8 mouse cellular contexts compared by ENCODE assay signal in the genomic region with DNA sequence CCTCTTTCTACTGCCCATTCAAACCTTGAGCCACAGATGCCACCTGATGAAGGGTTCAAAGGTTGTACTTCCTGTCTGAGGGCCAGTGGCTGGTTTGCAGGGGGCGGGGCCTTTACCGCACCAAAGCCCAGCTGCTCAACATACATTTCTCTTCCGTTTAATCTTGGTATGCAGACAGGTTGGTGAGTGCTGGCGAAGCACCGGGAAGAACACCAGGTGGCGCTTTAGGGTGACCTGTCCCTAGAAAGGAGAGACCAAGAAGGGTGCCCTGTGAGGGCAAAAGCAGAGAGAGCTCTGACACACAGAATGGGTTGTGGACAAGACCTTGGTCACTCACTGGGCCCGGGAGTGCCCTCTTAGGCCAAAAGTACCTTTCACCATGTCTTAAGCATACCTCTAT. TPM values are rescaled to one million over a fixed set of nuclear protein-coding genes. Genes with fewer than 3 reads are reported as not detected.
DNase-seq lines count a peak whose midpoint lies in the region; ATAC-seq and TF ChIP-seq lines count a peak whose summit lies in the region.
"Had no signal": no experiment of that assay in that cellular context is flagged by ENCODE, and none has a peak within 500 bp of the region (broad histone marks: within the 10 kb centered on the region; RNA-seq: fewer than 3 reads in every experiment).

No protein-coding gene starts in this region.

- no peak overlapping the region for H3K27ac ChIP-seq in neural tube, embryonic 15.5 days (replicated peaks)
- H3K27ac ChIP-seq in intestine, postnatal 0 days (ENCODE audit: low read depth, low read length): no peak overlapping the region

- peaks cover 14% of the 10 kb centered on the region; the same call in 1 of the 2 replicates for H3K4me1 ChIP-seq in neural tube, embryonic 15.5 days
- no peaks in the 10 kb centered on the region for H3K4me1 ChIP-seq in intestine, postnatal 0 days (replicated peaks; ENCODE audit: control insufficient read depth, insufficient read depth, low read length)

- no peak overlapping the region for H3K4me2 ChIP-seq in neural tube, embryonic 15.5 days
- no peak overlapping the region for H3K4me2 ChIP-seq in intestine, postnatal 0 days (replicated peaks; ENCODE audit: low read depth)

- H3K36me3 ChIP-seq in neural tube, embryonic 15.5 days: no peaks in the 10 kb centered on the region
- no peaks in the 10 kb centered on the region for H3K36me3 ChIP-seq in intestine, postnatal 0 days (ENCODE audit: control insufficient read depth, insufficient read depth)

- peak; percentile 80 for TF ChIP-seq CTCF in intestine, postnatal 0 days (IDR thresholded peaks at IDR 0.05; ENCODE audit: low read depth)

- no peak for ATAC-seq in neural tube, embryonic 15.5 days (ENCODE audit: low FRiP score)
- 0 out of 2 replicates have a peak, but pooled peaks have one; percentile 49 for ATAC-seq in intestine, postnatal 0 days

- no peak overlapping the region for H3K9ac ChIP-seq in neural tube, embryonic 15.5 days (replicated peaks)
- no peak overlapping the region for H3K9ac ChIP-seq in intestine, postnatal 0 days (ENCODE audit: low read depth, low read length)

- H3K27me3 ChIP-seq in neural tube, embryonic 15.5 days (replicated peaks): no peaks in the 10 kb centered on the region
- no peaks in the 10 kb centered on the region for H3K27me3 ChIP-seq in intestine, postnatal 0 days (replicated peaks; ENCODE audit: control insufficient read depth, insufficient read depth, low read length)

- WGBS in neural tube, embryonic 15.5 days: 13% methylated on average over 7 of the region's 7 CpGs
- WGBS in intestine, postnatal 0 days: 5% methylated on average over 7 of the region's 7 CpGs

- H3K9me3 ChIP-seq in neural tube, embryonic 15.5 days (replicated peaks): no peaks in the 10 kb centered on the region
- H3K9me3 ChIP-seq in intestine, postnatal 0 days (ENCODE audit: control insufficient read depth): no peaks in the 10 kb centered on the region

- DNase-seq in neural tube, embryonic 10.5 days (ENCODE audit: extremely low spot score, low spot score): peak; percentile 53
- peak; percentile 18 for DNase-seq in adipocyte (ENCODE audit: low spot score)
- DNase-seq in embryo, embryonic 10 days (ENCODE audit: low spot score): peak; percentile 78
- peak; percentile 79 for DNase-seq in lung, postnatal 10 days
- DNase-seq in thymus, postnatal 10 days (ENCODE audit: low spot score in 2 of 2): peak; percentile 61 to 74

- H3K4me3 ChIP-seq in neural tube, embryonic 15.5 days (replicated peaks): no peak overlapping the region
- H3K4me3 ChIP-seq in intestine, postnatal 0 days (ENCODE audit: low read depth, low read length): no peak overlapping the region

RNA-seq across cellular contexts. Expression of a gene that starts 16.0 kb away (rescaled TPM):
- 0.42 and 0.60 TPM in 2 replicates for polyA plus RNA-seq in neural tube, embryonic 15.5 days (2015; fragmentation: Nextera tagmentation; extraction: Ambion mirVana)
- polyA plus RNA-seq in intestine, postnatal 0 days (2015; fragmentation: Nextera tagmentation; extraction: Ambion mirVana): 0.09 and 0.21 TPM in 2 replicates
- polyA plus RNA-seq: liver, embryonic 16.5 days had no signal

RNA-seq across cellular contexts. Expression of a gene that starts 28.3 kb away (rescaled TPM):
- polyA plus RNA-seq in neural tube, embryonic 15.5 days (2015; fragmentation: Nextera tagmentation; extraction: Ambion mirVana): 2.5 and 2.6 TPM in 2 replicates
- 0.51 and 0.83 TPM in 2 replicates for polyA plus RNA-seq in intestine, postnatal 0 days (2015; fragmentation: Nextera tagmentation; extraction: Ambion mirVana)

RNA-seq across cellular contexts. Expression of a gene that starts 48.8 kb away (rescaled TPM):
- 0.23 TPM in 1 of 2 replicates, not detected in the other for polyA plus RNA-seq in neural tube, embryonic 15.5 days (2015; fragmentation: Nextera tagmentation; extraction: Ambion mirVana)
- 0.46 and 0.64 TPM in 2 replicates for polyA plus RNA-seq in intestine, postnatal 0 days (2015; fragmentation: Nextera tagmentation; extraction: Ambion mirVana)
- polyA plus RNA-seq: liver, embryonic 16.5 days had no signal

Comparison
In these comparisons a context has a peak if more than half of its experiments do, and no peak if none do; other contexts are left out.
1. DNase-seq: peak in every context shown above with its lines; median percentile 79 in lung, postnatal 10 days; 78 in embryo, embryonic 10 days; 68 in thymus, postnatal 10 days; 53 in neural tube, embryonic 10.5 days; 18 in adipocyte.